Mouse (Mus musculus) forelimb bud, embryonic 11.5 days (tissue): ENCODE measurements at regions not wholly inside any gene's neighbourhood (a gene's known extent, or its start where the extent isn't known, plus 50 kb on each side); places are given as distances from the start of the nearest gene placed in this dataset.
A peak's percentile ranks its signal among the peaks of the same experiment; 100 is the strongest.

ENCODE experiments used
- DNase-seq: peaks from one replicate; pipeline ENCODE4 v3.0.0-alpha.2; 2012; ENCODE audit warnings: low read depth, low spot score

DNA sequence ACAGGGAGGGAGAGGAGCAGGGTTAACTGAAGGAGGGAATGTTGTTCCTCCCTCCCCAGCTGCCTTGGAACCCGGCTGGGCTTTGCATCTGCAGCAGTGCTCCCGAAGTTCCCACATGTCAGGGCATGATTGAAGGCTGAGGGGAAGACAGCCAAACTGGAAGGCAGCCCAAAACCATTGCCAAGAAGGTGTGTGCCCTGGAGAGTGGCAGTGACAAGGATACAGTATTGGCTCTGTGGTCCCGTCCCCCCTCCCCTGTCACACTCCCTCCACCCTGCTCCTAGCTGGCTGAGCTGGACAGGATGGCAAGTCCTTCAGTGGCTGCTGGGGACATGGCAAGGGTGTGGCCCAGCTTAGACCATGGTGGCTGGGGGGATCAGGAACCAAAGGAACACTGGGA is 79.1 kb downstream of the Cyp26b1 start:
- DNase-seq: no peak

DNA sequence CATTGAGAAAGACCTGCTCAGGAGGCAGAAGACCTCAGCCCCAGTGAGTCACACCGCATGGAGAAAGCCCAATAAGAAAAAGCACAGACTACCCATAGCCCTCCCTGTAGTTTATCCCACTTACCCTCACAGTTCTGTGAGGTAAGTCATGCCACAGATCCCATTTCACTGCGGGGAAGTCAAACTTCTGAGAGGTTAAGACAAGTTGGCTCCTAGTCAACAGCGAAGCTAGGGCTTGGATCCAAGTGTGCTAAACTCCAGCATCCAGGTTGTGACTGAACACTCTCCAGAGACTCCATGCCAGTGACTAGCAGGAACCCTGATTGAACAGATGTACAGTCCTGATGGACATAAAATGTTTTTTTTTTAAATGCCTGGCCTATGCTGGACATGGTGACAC is 85.1 kb downstream of the Cyp26b1 start:
- DNase-seq: no peak

DNA sequence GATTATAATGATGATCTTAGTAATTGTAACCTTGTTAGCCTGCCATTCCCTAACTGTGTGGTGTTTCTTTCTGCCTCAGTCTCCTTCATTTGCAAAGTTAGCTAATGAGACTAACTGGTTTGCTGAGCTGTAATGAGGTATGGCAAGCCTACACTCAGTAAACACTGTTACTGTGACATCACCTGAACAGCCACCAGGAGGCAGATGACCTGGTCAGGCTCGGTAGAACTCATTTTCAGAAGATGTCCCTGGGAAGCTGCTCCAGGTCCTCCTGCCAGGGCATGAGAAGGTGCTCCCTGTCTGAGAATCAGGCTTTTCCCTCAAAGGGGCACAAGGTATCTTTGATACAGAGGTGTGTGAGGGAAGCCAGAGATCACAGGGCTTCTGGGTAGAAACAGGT is 87.0 kb downstream of the Cyp26b1 start:
- DNase-seq: no peak

DNA sequence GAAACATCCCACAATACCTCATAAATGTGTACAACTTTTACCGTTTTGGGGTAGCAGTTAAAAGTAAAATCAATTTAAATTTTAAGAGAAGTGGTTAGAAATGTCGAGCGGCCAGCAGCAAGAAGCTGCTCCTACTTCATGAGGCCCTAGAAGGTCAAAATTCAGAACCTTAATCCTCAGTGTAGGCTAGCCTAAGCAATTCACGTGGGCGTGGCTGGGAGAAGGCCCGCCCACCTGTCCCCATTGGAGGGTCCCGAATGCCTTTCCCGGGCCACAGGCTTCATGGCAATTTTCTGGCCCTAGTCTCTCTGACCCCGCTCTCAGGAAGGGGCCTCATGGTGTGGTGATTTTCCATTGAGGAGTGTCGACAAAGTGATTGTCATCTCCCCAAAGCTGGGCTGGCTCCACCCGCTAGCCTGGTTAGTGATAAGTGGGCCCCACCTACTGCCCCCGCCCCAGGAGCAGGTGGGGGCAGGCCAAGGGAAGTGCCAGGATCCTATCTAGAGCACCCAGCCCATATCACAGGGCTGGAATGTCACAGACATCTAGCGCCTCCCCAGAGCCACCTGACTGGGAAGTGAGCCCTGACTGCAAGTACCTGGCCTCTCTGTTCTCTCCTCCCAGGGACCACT is 93.3 kb downstream of the Cyp26b1 start:
- DNase-seq: no peak

DNA sequence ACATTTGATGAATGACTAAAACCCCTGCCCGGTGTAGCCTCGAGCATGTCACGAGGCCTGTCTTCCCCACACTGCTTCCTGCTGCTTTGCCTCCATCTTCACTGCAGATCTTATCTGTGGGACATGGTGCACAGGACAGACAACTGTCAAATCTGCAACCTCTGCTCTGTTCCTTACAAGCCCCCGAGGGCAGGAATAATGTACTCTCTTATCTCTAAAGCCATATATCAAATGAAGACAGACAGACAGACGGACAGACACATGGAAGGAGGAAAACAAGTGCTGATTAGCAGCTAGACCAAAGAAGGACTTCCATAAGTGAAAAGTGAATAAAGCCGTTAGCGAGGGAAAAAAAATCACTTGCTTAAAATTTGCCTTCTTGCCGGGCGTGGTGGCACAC is 95.6 kb downstream of the Cyp26b1 start:
- no peak for DNase-seq

DNA sequence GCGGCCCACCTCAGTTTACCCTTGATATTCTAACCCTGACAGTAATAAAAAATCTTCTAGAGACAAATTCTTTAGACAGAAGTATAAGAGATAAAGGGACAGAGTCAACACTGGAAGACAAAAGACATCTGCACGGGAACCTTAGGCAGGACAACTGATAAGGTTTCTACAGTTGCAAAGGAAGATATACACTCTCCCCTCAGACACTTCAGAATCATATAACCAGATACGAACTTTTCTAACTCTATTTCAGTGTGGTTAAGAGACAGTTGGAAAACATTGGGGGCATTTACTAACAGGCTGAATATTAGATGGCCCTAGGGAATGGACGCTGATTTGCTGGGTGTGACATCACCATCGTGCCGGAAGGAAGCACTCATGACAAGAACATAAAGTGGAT is 100.0 kb downstream of the Cyp26b1 start:
- no peak for DNase-seq

DNA sequence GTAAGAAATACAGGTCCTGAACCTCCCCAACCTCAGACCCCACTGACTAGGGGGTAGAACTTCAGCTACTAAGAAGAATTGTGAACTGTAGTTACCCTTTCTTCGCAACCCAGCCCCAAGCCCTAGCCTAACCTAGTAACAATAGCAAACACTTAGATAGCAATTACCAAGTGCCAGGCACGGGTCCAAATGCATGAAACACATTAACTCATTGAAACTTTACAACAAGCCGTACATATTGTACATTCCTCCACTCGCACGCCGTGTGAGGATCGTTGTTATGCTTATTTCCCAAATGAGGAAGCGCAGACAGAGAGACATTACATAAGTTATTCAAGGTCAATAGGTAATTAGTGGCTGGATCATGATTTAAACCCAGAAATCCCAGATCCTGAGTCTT is 100.5 kb downstream of the Cyp26b1 start:
- DNase-seq: no peak

DNA sequence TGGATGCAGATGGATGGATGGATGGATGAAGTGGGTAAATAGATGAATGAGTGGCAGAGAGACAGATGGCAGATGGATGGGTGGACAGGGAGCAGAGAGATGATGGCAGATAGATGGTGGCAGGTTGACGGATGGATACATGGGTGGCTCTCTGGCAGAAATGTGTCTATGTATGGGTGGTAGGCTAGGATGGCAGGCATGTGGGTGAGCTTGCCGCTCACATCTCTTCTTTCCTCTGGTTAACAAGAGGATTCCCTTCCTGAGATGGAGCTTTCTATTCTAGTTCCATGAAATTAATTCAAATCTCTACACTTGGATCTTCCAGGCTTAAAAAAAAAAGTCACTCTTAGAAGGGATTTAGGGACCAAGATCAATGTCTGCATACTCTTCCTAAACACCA is 101.1 kb downstream of the Cyp26b1 start:
- no peak for DNase-seq

DNA sequence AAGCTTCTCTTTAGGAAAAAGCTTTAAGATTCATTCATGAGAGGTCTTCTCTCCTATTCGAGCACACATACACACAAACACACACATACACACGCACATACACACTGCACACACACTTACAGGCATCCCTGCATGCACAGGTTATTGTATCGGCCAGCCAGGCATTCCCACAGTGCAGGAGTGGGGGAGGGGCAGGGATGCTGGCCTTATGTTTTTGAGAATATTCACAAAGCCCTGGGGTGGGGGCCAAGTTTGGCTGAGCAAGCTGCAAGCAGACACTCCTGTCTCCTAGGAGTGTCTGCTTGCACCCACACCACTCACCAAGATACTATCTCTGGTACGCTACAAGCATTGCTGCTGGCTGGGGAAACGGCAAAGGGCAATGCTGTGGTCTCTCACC is 102.6 kb downstream of the Cyp26b1 start:
- no peak for DNase-seq

DNA sequence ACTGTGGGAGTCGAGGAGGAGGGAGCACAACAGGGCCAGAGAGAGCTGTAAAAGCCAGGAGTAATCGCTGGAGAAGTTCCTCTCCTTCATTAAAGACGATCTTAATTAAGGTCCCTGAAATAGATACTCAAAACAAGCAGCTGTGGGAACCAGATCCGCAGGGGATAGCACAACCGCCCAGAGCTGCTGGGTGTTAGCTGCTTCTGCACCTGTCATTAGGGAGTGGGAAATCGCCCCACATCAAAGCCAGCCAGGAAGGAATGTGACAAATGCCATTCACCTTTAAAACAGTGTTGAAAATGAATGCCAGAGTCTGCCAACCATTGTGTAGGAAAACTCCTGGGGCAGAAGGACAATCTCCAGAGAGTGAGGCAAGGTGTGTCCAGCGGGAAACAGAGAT is 112.5 kb downstream of the Cyp26b1 start:
- DNase-seq: no peak

DNA sequence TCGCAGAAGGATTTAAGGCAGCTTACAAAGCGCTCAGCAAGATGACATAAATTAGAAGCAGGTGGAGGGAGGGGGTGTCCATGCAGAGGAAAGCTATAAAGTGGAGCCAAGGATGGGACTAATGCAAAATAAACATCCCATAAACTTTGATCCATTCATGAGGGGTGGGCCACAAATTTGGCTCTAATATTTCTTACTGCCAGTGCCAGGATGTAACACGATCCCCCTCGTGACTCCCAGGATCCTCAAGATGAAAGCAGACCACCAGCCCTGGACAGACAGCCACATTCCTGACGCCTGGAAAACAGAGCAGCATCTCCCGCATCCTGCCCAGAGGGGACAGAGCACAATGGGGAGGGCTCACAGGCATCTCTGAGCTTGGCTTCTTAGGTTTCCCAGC is 116.6 kb downstream of the Cyp26b1 start:
- DNase-seq: peak; percentile 54

DNA sequence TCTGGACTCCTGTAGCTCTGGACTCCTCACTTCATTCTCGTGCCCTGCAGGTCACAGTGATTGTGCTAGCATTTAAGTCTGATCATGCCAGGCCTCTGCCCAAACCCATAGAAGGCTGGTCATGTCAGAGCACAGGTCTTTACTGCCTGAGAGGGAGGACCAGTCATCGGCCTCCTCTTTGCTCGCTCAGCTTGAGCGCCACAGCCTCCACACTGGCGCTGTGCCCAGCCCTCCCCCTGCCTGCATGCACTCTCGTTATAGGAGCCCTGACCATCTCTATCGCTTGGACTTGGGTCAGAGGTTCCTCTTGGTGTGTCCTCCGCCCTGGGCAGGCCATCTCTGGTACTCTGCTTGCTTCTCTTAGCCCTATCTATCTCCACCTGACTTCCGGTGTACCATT is 117.2 kb downstream of the Cyp26b1 start:
- no peak for DNase-seq

DNA sequence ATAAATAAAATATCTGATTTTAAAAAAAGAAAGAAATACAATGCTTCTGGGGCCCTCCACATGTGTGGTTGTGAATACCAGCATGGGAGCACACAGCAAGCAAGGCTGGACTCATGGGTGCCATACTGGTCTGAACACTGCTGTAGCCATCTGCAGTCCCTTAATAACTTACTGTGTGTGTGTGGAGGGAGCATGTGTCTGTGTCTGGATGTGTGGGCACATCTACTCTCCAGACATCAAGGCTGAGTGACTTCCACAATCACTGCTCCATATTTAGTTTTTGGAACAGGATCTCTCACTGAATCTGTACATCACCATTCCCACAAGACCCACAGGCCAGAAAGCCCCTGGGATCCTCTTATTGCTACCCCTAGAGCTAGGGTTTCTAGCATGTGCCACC is 118.9 kb downstream of the Cyp26b1 start:
- DNase-seq: no peak

DNA sequence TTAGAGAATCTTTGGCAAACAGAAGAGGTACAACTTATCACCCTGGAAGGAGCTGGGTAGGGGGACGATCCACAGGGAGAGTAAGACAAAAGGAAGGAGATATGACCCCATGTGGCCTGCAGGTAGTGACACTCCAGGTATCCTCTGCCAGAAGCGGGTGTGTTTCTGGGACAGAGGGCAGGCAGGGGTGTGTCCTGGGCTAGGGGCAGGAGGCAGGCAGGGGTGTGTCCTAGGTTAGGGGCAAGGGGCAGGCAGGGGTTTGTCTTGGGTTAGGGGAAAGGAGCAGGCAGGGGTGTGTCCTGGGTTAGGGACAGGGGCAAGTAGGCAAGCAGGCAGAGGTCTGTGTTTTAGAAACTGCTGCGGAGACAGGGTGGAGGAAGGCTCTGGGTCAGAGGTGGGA is 120.5 kb downstream of the Cyp26b1 start:
- no peak for DNase-seq

DNA sequence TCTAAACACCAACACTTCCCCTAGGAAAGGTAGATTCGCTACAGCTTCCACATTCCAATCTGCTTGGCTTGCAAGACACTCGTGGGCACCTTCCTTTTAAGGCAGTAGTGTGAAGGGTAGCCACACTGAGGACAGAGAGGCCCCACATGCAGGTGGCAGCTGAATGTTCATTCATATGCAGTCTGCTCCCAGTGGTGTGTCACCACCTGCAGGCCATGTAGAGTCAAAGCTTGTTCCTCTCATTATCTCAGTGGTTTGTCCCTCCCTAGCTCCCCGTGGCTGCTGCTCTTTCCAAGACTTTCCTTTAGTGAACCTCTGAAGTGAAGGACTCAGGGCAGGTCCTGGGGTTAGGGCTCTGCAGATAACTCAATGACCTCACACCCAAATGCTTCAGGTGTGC is 121.4 kb downstream of the Cyp26b1 start:
- no peak for DNase-seq

DNA sequence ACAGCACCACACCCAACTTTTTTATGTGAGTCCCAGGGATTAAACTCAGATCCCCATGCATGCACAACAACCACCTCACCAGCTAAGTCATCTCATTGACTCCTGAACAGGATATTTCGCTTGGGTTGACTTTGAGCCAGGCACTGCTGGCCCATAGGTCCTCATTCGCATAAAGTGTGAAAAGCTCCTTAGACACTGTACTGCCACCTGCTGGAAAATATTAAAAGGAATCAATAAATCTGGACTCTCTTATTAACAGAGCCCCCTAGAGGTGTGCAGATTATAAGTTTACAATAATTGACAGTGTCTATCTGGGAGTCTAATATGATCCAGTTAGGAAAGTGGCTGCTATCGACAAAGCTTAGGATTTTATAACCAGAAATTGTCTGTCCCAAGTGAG is 126.4 kb downstream of the Cyp26b1 start:
- DNase-seq: no peak

DNA sequence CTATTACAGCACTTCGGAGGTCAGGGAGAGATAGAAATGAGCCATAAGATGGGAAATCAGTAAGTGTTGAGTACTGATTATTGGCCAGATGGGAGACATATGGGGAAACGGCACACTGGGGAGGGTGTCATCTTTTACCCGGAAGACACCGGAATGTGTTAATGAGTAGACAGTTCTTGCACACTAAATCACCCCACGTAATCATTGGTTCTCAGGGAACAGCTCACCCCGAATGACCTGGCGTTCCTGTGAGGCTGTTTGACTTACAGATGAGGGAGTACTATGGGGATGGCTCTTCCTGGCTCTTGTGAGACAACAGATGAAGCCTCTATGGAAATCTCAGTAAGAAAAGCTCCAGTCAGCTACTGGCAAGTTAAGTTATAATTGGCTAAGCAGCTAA is 127.5 kb downstream of the Cyp26b1 start:
- no peak for DNase-seq

DNA sequence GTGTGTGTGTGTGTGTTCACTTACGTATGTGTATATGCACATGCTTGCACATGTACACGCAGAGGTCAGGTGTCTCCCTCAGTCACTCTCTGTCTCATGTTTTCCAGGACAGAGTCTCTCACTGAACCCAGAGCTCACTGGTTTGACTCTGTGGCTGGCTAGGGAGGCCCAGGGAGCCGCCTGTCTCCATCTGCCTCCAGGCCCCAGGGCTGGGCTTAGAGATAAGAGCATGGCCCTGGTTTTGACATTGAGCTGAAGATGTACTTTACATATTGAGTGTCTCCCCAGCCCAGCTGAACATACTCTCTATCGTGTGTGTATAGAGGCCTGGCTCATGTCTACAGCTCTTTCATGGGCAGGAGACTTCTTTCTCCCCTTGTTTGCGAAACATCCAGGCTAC is 128.1 kb downstream of the Cyp26b1 start:
- no peak for DNase-seq

DNA sequence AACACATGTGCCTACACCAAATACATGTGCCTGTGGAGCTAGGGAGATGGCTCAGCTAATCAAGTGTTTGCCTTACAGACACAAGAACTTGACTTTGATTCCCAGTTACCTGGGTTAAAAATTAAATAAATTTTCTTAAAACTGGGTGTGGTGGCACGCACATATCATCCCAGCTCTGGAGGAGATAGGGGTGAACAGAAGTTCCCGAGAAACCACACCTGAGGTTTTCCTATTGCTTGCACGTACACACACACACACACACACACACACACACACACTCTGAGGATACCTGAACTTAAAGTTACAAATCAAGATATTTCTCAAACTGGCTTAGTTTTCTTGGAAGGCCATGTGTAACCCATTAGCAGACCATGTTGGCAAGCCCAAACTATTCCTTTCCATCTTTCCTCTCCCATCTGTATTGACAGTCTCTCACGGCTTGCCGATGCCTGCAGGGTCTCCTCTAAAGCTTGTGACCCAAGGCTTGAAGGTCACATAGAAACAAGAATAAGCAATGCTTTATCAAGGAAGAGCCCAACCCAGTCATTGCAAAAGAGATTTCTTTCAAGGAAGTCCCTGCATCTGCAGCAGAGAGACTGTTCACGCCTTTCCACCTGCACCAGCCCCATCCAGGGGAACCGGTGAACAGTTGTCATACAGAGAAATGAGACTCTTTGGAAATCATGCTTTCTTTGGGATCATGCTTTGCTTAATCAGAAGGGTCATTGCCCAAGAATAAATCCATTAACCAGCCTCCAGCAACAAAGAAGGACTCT is 129.9 kb downstream of the Cyp26b1 start:
- no peak for DNase-seq

DNA sequence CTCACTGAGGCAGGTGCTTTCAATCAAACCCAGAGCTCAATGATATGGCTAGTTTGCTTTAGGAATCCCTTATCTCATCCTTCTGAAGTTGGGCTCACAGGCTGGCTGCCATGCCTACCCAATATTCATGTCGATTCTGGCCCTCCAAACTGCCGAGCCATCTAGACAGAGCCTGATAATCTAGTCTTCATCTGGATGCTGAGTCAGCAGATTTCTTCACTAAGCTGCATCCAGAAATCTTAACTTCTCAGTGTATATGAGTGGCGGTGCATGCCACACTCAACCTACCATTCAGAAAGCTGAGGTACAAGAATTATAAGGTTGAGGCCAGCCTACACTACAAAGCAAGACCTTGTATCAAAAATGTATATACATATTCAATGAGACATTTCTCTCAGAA is 136.9 kb downstream of the Cyp26b1 start:
- DNase-seq: no peak

DNA sequence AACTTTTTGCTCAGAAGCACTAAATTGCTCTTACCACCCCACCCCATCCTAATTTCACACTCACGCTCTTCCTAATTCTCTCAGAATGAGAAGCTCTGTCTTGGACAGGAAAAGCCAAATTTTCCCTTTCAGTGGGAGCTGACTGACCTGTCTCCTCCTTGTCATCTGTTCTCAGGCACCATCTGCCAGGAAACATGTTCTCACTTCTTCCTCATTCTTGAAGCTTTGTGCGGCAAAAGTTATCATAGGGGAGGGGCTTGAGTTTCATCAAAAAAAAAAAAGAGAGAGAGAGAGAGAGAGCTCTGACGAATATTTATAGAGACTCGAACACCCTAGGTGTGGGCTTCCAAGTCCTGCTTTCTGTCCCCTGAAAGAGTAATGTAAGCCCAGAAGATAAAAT is 148.6 kb downstream of the Cyp26b1 start:
- no peak for DNase-seq

DNA sequence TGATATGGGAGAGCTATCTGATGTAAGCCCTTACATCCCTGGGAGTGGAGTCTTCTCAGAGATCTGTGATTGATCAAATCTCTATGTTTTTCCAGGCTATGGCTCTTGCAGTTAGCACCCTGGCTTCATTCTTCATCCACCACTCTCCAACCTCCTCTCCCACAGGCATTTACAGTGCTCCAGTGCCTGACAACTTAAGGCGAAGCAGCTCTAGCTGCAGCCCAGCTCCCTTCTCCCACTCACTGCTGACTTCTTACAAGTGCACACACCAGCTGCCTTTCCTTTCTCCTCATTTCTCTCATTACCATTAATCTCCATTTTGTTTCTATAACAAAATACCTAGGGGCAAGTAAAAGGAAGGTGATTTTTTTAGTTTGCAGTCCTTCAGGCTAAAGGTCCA is 151.0 kb downstream of the Cyp26b1 start:
- DNase-seq: no peak

DNA sequence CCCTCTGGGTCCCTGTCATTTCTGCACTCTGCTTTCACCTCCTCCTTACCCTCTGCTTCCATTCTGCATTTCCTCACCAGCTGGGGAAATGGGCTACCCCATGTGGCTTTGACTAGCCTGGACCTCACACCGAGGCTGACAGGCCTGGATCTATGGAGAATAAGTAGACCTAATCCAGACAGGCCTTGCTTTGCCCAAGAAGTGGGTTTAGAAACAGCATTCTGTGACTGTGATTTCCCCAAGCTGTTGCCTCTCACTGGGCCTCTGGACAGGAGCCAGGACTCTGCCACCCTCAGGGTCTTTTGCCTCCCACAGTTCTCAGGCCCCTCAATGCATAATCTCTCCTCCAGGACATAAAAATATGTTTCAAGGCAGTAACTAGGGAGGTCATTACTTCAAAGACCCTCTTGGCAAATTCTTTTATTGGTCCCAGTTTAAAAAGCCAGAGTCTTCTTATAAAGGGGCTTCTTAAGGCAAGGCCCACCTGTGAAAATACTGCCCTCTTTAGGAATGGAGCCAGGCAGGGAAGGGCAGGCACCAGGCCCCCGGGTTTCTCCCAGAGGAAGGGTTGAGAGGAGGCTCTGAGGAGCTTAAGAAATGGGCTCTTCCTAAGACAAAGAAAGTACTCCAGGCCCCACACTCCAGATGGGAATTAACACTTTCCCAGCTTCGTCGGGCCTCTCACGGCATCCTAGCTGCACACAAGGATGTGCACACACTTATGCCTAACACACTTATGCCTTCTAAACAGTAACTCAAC is 151.8 kb downstream of the Cyp26b1 start:
- no peak for DNase-seq
